Mouse (Mus musculus) embryonic facial prominence, embryonic 11.5 days (tissue): ENCODE results near the gene Strn3. TPM values are rescaled to one million over a fixed set of nuclear protein-coding genes. Genes with fewer than 3 reads are reported as not detected.
A peak's percentile ranks its signal among the peaks of the same experiment; 100 is the strongest.
"Not testable (repeated sequence)": the region's sequence is repeated elsewhere in the genome, so short reads cannot be mapped to it uniquely, and the experiment has no call there.

Experiments used
- ATAC-seq: fragments of 200-750 bp; cut with Nextera tagmentation; replicated peaks from 2 replicates; pipeline ENCODE4 v1.8.0; 2017; ENCODE audit warnings: low read depth; ENCODE audit not compliant: insufficient number of reproducible peaks, low FRiP score, low TSS enrichment
- DNase-seq: peaks from one replicate; pipeline ENCODE4 v3.0.0-alpha.2; 2015; ENCODE audit warnings: low spot score
- H3K27ac ChIP-seq: fragments of 300-500 bp; sonication (generic); replicated peaks from 2 replicates; pipeline ENCODE4 v1.5.1; 2014; ENCODE audit warnings: mild to moderate bottlenecking, low read depth, low read length, control low read depth
- H3K27me3 ChIP-seq: fragments of 300-500 bp; sonication (generic); 2 replicates; pipeline ENCODE4 v1.6.1; 2014; ENCODE audit warnings: mild to moderate bottlenecking, low read length, moderate library complexity, mixed read lengths; ENCODE audit not compliant: control insufficient read depth, insufficient read depth
- H3K36me3 ChIP-seq: fragments of 300-500 bp; sonication (generic); replicated peaks from 2 replicates; pipeline ENCODE4 v1.6.1; 2014; ENCODE audit warnings: low read depth, mild to moderate bottlenecking, low read length, moderate library complexity, mixed read lengths; ENCODE audit not compliant: control insufficient read depth, insufficient read depth
- H3K4me1 ChIP-seq: fragments of 300-500 bp; sonication (generic); 2 replicates; pipeline ENCODE4 v1.6.1; 2014; ENCODE audit warnings: low read length, mixed read lengths; ENCODE audit not compliant: control insufficient read depth, insufficient read depth
- H3K4me2 ChIP-seq: fragments of 300-500 bp; sonication (generic); 2 replicates; pipeline ENCODE4 v1.6.1; 2014; ENCODE audit warnings: low read depth, mild to moderate bottlenecking, control low read depth, low read length, moderate library complexity
- H3K4me3 ChIP-seq: fragments of 300-500 bp; sonication (generic); 2 replicates; pipeline ENCODE4 v1.5.1; 2014; ENCODE audit warnings: low read depth, low read length, control low read depth
- H3K9ac ChIP-seq: fragments of 300-500 bp; sonication (generic); replicated peaks from 2 replicates; pipeline ENCODE4 v1.6.1; 2014; ENCODE audit warnings: mild to moderate bottlenecking, control low read depth, low read length
- H3K9me3 ChIP-seq: fragments of 300-500 bp; sonication (generic); replicated peaks from 2 replicates; pipeline ENCODE4 v1.6.1; 2016; ENCODE audit warnings: mild to moderate bottlenecking, low read length, inconsistent platforms, mixed read lengths; ENCODE audit not compliant: control insufficient read depth
- WGBS: fragments of 180-500 bp; shearing (Covaris S2); extraction: QIAGEN DNeasy Blood & Tissue Kit; methylation state at CpG from one replicate; pipeline ENCODE4 v1.1.7; 2014; 5-methylcytosine and 5-hydroxymethylcytosine counted together
- polyA plus RNA-seq: library from polyadenylated mRNA; unstranded; fragments of >200 nt; fragmentation: Nextera tagmentation; extraction: Ambion mirVana; gene quantifications from 2 replicates; pipeline ENCODE4 v1.2.1, GENCODE M21; 2014

Gene Strn3
- polyA plus RNA-seq, 1 experiment from 2014 or later = 60.3 TPM

DNA sequence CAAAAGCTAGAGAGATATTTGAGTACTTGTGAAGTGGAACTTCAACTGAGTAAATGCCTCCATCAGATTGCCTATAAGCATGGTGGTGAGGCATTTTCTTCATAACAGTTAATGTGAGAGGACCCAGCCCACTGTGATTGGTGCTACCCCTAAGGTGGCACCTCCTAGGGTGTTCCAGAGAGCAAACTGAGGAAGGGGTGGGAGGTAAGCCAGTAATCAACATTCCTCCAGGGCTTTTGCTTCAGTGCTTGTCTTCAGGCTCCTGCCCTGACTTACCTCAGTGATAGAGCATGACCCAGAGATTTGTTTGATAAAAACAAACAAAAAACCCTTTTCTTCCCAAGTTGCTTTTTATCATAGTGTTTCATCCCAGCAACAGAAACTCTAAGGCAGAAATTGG, 27.8 kb downstream of the Strn3 start:
- no peak overlapping the region for H3K4me3 ChIP-seq
- H3K27ac ChIP-seq = no peak overlapping the region
- no peak overlapping the region for H3K4me2 ChIP-seq
- H3K9ac ChIP-seq = no peak overlapping the region
- DNase-seq = no peak
- no peak for ATAC-seq
- no peaks in the 10 kb centered on the region for H3K9me3 ChIP-seq
- no peaks in the 10 kb centered on the region for H3K27me3 ChIP-seq
- H3K4me1 ChIP-seq = no peaks in the 10 kb centered on the region
- no peaks in the 10 kb centered on the region for H3K36me3 ChIP-seq

DNA sequence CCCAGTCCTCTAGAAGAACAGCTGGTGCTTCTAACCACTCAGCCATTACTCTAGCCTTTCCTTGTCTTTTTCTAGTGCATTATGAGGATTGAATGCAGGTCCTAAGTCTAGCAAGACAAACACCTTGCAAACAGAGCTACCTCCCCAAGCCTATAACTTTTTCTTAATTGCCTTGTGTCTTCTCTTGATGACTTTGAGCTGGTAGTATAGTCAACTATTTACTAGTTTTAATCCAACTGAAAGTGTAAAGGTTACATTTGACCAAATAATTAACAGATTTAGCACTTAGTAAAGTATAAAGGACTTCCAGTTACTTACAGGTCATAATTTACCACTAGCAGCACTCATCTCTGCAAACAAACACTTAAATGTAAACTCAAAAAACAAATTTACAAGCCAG, 28.7 kb downstream of the Strn3 start:
- no peaks in the 10 kb centered on the region for H3K27me3 ChIP-seq
- no peak overlapping the region for H3K27ac ChIP-seq
- no peak overlapping the region for H3K4me3 ChIP-seq
- H3K9ac ChIP-seq = no peak overlapping the region
- ATAC-seq = no peak
- DNase-seq = no peak
- no peak overlapping the region for H3K4me2 ChIP-seq
- no peaks in the 10 kb centered on the region for H3K4me1 ChIP-seq
- no peaks in the 10 kb centered on the region for H3K9me3 ChIP-seq
- H3K36me3 ChIP-seq = no peaks in the 10 kb centered on the region

DNA sequence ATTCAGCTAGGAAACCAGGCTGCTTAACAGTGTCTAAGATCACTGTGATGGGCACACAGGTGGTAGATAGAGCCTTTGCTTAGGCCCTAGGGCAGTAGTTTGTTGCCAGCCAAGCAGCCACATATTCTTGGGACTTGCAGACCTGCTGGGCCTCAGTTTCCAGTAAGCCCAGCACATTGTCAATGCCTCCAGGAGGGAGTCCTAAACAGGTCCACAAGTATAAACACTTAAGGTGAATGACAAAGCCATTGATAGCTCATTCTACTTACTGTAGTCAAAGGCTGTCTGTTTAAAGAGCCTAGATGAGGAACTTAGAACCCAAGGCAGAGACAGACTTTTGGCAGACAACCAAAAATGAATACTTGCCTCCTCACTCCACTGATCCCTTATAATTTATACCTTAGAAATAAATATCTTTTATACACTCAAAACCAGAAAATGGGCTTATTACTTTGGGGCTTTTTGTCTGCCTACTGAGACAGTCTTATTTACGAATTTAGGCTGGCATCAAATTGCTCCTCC, 35.7 kb downstream of the Strn3 start:
- Histone ChIP-seq H3K27me3 (no peaks in the 10 kb centered on the region), H3K4me3 (no peak overlapping the region), H3K9ac (no peak overlapping the region), H3K27ac (no peak overlapping the region), H3K4me1 (no peaks in the 10 kb centered on the region), H3K36me3 (no peaks in the 10 kb centered on the region), H3K9me3 (no peaks in the 10 kb centered on the region), H3K4me2 (no peak overlapping the region)
- DNase-seq (no peak), ATAC-seq (no peak)
- 73% methylated on average over 1 of the region's 1 CpGs for WGBS

DNA sequence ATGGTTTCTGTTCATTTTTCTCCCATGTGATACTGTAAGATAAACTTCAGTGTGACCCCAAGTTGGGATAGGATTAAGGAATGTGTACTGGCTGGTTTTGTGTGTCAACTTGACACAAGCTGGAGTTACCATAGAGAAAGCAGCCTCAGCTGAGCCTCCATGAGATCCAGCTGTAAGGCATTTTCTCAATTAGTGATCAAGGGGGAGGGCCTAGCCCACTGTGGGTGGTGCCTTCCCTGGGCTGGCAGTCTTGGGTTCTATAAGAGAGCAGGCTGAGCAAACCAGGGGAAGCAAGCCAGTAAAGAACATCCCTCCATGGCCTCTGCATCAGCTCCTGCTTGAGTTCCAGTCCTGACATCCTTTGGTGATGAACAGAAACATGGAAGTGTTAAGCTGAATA, 42.3 kb downstream of the Strn3 start:
- ATAC-seq (0 out of 2 replicates have a peak, but pooled peaks have one; percentile 39), DNase-seq (peak; percentile 62)
- not testable (repeated sequence) for H3K4me1 ChIP-seq, H3K27me3 ChIP-seq, H3K4me3 ChIP-seq, H3K9me3 ChIP-seq, H3K9ac ChIP-seq, H3K27ac ChIP-seq, H3K4me2 ChIP-seq, H3K36me3 ChIP-seq

DNA sequence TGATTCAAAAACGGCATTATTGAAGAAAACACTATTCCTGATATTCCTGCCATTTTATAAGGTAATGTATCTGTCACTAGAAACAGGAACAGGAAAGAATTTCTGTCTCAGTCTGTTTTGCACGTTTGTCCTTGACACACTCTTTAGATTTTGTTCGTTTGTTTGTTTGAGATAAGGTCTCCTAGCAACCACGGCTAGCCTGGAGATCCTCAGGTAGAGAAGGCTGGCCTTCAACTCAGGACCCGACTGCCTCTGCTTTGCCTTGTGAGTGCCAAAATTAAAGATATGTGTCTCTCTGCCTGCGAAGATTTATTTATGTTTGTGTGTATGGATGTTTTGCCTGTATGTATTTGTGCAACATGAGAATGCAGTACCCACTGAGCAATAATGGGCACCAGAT, 49.8 kb downstream of the Strn3 start:
- no peak overlapping the region for H3K9ac ChIP-seq
- no peaks in the 10 kb centered on the region for H3K9me3 ChIP-seq
- no peak for ATAC-seq
- H3K4me3 ChIP-seq = no peak overlapping the region
- no peaks in the 10 kb centered on the region for H3K27me3 ChIP-seq
- no peak for DNase-seq
- H3K36me3 ChIP-seq = no peaks in the 10 kb centered on the region
- H3K4me1 ChIP-seq = no peaks in the 10 kb centered on the region
- no peak overlapping the region for H3K27ac ChIP-seq
- H3K4me2 ChIP-seq = no peak overlapping the region
- WGBS = 65% methylated on average over 6 of the region's 6 CpGs

DNA sequence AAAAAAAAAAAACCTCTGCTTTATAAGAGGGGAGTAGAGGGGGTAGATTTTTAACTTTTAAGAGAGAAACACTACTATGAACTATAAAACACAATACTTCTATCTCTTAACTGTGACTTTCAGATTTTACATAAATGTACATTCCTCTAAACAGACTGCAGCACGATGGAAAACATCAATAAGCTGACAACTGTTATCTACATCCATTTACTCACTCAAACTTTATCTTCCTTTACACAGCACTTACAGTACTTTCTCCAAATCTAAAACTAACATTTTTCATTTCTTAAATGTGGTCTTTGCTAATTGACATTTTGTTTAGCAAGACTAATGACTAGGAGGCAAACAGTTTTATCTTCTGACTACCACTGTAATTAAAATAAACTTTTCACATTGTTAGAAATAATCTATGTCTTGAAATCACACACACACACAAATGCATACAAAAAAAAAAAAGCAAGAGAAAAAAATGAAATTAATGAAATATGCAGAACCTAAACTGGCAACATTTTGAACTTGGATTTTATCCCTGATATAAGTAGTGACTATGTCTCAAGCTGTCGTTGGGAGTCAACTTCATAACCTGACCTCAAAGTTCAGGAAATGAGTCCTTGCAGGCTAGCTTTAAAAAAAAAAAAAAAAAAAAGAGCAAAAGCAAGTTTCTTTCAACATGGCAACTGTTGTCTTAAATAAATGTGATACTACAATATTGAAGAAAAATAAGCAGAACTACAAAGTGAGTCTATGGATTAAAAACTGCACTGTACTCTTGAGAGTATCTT, 54.8 kb downstream of the Strn3 start:
- Histone ChIP-seq H3K4me1 (no peaks in the 10 kb centered on the region), H3K27ac (no peak overlapping the region), H3K4me3 (no peak overlapping the region), H3K4me2 (no peak overlapping the region), H3K27me3 (no peaks in the 10 kb centered on the region), H3K9me3 (no peaks in the 10 kb centered on the region), H3K36me3 (no peaks in the 10 kb centered on the region), H3K9ac (no peak overlapping the region)
- WGBS = 74% methylated on average over 2 of the region's 2 CpGs
- ATAC-seq (no peak), DNase-seq (no peak)

DNA sequence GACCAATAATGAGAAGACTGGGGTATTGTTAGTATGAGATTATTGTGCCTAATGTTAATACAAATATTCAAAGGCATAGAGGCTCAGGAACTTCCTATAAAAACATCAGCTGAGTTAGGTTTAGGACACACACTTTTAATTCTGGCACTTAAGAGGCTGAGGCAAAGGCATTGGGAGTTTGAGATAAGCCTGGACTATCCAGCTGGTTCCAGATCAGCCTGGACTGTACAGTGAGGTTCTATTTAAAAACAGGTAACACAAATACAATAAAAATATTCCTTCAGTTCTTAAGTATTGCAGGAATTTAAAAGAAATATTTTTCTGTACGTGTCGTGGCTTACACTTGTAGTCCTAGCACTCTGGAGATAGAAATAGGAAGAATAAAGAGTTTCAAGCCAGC, 55.4 kb downstream of the Strn3 start:
- 93% methylated on average over 2 of the region's 2 CpGs for WGBS
- H3K36me3 ChIP-seq = no peaks in the 10 kb centered on the region
- no peak for ATAC-seq
- no peak overlapping the region for H3K9ac ChIP-seq
- DNase-seq = no peak
- no peaks in the 10 kb centered on the region for H3K4me1 ChIP-seq
- no peaks in the 10 kb centered on the region for H3K27me3 ChIP-seq
- H3K9me3 ChIP-seq = no peaks in the 10 kb centered on the region
- no peak overlapping the region for H3K4me2 ChIP-seq
- no peak overlapping the region for H3K27ac ChIP-seq
- H3K4me3 ChIP-seq = no peak overlapping the region

DNA sequence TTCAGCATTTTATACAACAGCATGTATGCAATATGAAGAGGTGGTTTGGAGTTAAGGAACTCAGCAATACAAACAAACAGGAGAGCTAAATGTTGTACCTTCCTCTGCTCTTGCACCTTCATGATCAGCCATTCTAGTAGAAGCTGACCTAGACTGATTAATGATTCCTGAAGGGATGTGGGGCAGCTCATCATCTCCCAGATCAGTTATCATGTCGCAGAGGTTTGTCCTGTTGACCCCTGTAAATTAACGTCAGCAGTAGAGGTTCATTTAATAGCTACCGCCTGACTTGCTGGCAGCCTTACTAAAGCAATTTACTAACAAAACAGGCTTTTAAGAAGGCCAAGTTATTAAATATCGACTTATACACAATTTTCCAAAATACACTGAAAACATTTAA, 58.2 kb downstream of the Strn3 start:
- Histone ChIP-seq H3K27ac (no peak overlapping the region), H3K27me3 (no peaks in the 10 kb centered on the region), H3K4me1 (no peaks in the 10 kb centered on the region), H3K9me3 (no peaks in the 10 kb centered on the region), H3K4me2 (no peak overlapping the region), H3K36me3 (no peaks in the 10 kb centered on the region), H3K9ac (no peak overlapping the region), H3K4me3 (no peak overlapping the region)
- WGBS = 53% methylated on average over 4 of the region's 4 CpGs
- ATAC-seq (no peak), DNase-seq (no peak)
